Comparison of ENCODE assay signal across 17 mouse cellular contexts in genomic region chr12:94031364-94031763, GRCm38 (mm10).
DNase-seq lines count a peak whose midpoint lies in the region; ATAC-seq lines count a peak whose summit lies in the region.
"Had no signal": no experiment of that assay in that cellular context is flagged by ENCODE, and none has a peak within 500 bp of the region (broad histone marks: within the 10 kb centered on the region; RNA-seq: fewer than 3 reads in every experiment).

No protein-coding gene starts in this region.

- H3K9me3 ChIP-seq in forebrain, embryonic 11.5 days (ENCODE audit: control insufficient read depth, low read length): no peaks in the 10 kb centered on the region
- H3K9me3 ChIP-seq in forebrain, embryonic 10.5 days: no peaks in the 10 kb centered on the region
- H3K9me3 ChIP-seq in forebrain, embryonic 13.5 days (replicated peaks): no peaks in the 10 kb centered on the region
- H3K9me3 ChIP-seq in limb, embryonic 12.5 days: no peaks in the 10 kb centered on the region
- H3K9me3 ChIP-seq in neural tube, embryonic 14.5 days (ENCODE audit: control insufficient read depth, low read length): no peaks in the 10 kb centered on the region
- H3K9me3 ChIP-seq: heart, embryonic 15.5 days; limb, embryonic 13.5 days; lung, embryonic 15.5 days; megakaryocyte, embryonic 14.5 days had no signal

- no peak overlapping the region for H3K4me2 ChIP-seq in forebrain, embryonic 11.5 days (ENCODE audit: low read depth, low read length, severe bottlenecking)
- no peak overlapping the region for H3K4me2 ChIP-seq in forebrain, embryonic 13.5 days
- no peak overlapping the region for H3K4me2 ChIP-seq in limb, embryonic 12.5 days
- no peak overlapping the region for H3K4me2 ChIP-seq in neural tube, embryonic 14.5 days (ENCODE audit: low read depth, low read length)
- H3K4me2 ChIP-seq: heart, embryonic 15.5 days; limb, embryonic 13.5 days; lung, embryonic 15.5 days had no signal

- H3K36me3 ChIP-seq in forebrain, embryonic 11.5 days (ENCODE audit: control insufficient read depth, insufficient read depth, low read length): no peaks in the 10 kb centered on the region
- no peaks in the 10 kb centered on the region for H3K36me3 ChIP-seq in forebrain, embryonic 10.5 days (replicated peaks)
- no peaks in the 10 kb centered on the region for H3K36me3 ChIP-seq in forebrain, embryonic 13.5 days (ENCODE audit: poor library complexity, severe bottlenecking)
- H3K36me3 ChIP-seq in limb, embryonic 12.5 days: no peaks in the 10 kb centered on the region
- no peaks in the 10 kb centered on the region for H3K36me3 ChIP-seq in neural tube, embryonic 14.5 days (ENCODE audit: control insufficient read depth, insufficient read depth, low read length)
- H3K36me3 ChIP-seq: heart, embryonic 15.5 days; limb, embryonic 13.5 days; lung, embryonic 15.5 days had no signal

- H3K4me1 ChIP-seq in forebrain, embryonic 11.5 days (replicated peaks; ENCODE audit: control insufficient read depth, insufficient read depth, low read length): no peaks in the 10 kb centered on the region
- no peaks in the 10 kb centered on the region for H3K4me1 ChIP-seq in forebrain, embryonic 10.5 days
- H3K4me1 ChIP-seq in forebrain, embryonic 13.5 days: peaks cover 5% of the 10 kb centered on the region; the same call in 1 of the 2 replicates
- H3K4me1 ChIP-seq in limb, embryonic 12.5 days (replicated peaks): 0 out of 2 replicates have a peak, but pooled peaks cover 2% of the 10 kb centered on the region
- H3K4me1 ChIP-seq in neural tube, embryonic 14.5 days (ENCODE audit: control insufficient read depth, insufficient read depth, low read length): no peaks in the 10 kb centered on the region
- H3K4me1 ChIP-seq: heart, embryonic 15.5 days; lung, embryonic 15.5 days; megakaryocyte, embryonic 14.5 days had no signal

- H3K9ac ChIP-seq in forebrain, embryonic 11.5 days (ENCODE audit: low read length): no peak overlapping the region
- H3K9ac ChIP-seq in forebrain, embryonic 13.5 days: no peak overlapping the region
- H3K9ac ChIP-seq in limb, embryonic 12.5 days (replicated peaks): no peak overlapping the region
- no peak overlapping the region for H3K9ac ChIP-seq in neural tube, embryonic 14.5 days (replicated peaks; ENCODE audit: low read depth, low read length)
- H3K9ac ChIP-seq: heart, embryonic 15.5 days; limb, embryonic 13.5 days; lung, embryonic 15.5 days had no signal

- no peak overlapping the region for H3K27ac ChIP-seq in forebrain, embryonic 11.5 days (ENCODE audit: low read depth, low read length)
- no peak overlapping the region for H3K27ac ChIP-seq in forebrain, embryonic 10.5 days
- H3K27ac ChIP-seq in forebrain, embryonic 13.5 days: no peak overlapping the region
- H3K27ac ChIP-seq in limb, embryonic 12.5 days: no peak overlapping the region
- H3K27ac ChIP-seq in neural tube, embryonic 14.5 days (ENCODE audit: low read depth, low read length): no peak overlapping the region
- H3K27ac ChIP-seq: heart, embryonic 15.5 days; limb, embryonic 13.5 days; lung, embryonic 15.5 days; stomach, postnatal 0 days had no signal

- DNase-seq in forebrain, embryonic 11.5 days (ENCODE audit: low spot score): no peak
- DNase-seq in forebrain, embryonic 10.5 days (ENCODE audit: extremely low spot score, low spot score): no peak
- DNase-seq in layer of hippocampus, adult 11-12 months (ENCODE audit: low spot score): no peak
- DNase-seq in thymus, postnatal 14 days: no peak
- DNase-seq: cerebellum, adult 2 months; gastrocnemius, postnatal 36 days; kidney, postnatal 4 days had no signal

- WGBS in forebrain, embryonic 11.5 days: 58% methylated on average over 4 of the region's 4 CpGs
- WGBS in forebrain, embryonic 10.5 days: 72% methylated on average over 4 of the region's 4 CpGs
- WGBS in forebrain, embryonic 13.5 days: 55% methylated on average over 4 of the region's 4 CpGs
- 69% methylated on average over 4 of the region's 4 CpGs for WGBS in limb, embryonic 12.5 days
- WGBS in neural tube, embryonic 14.5 days: 52% methylated on average over 4 of the region's 4 CpGs

- peak; percentile 65; the same call in 1 of the 2 replicates for ATAC-seq in forebrain, embryonic 11.5 days (replicated peaks; ENCODE audit: low FRiP score)
- ATAC-seq in forebrain, embryonic 13.5 days: peak; percentile 62; the same call in 1 of the 2 replicates
- peak; percentile 47; the same call in 1 of the 2 replicates for ATAC-seq in limb, embryonic 12.5 days (ENCODE audit: insufficient number of reproducible peaks, insufficient read depth, low FRiP score, low TSS enrichment, low read depth)
- peak; percentile 70; the same call in 1 of the 2 replicates for ATAC-seq in neural tube, embryonic 14.5 days (ENCODE audit: low read depth)
- ATAC-seq in activated CD4-positive, CD25-positive, alpha-beta regulatory T cell, adult 4 months: no peak
- ATAC-seq: intestine, postnatal 0 days had no signal

- no peaks in the 10 kb centered on the region for H3K27me3 ChIP-seq in forebrain, embryonic 11.5 days (ENCODE audit: control insufficient read depth, insufficient read depth, low read length)
- H3K27me3 ChIP-seq in forebrain, embryonic 10.5 days (ENCODE audit: poor library complexity, severe bottlenecking): no peaks in the 10 kb centered on the region
- H3K27me3 ChIP-seq in forebrain, embryonic 13.5 days: no peaks in the 10 kb centered on the region
- no peaks in the 10 kb centered on the region for H3K27me3 ChIP-seq in limb, embryonic 12.5 days
- no peaks in the 10 kb centered on the region for H3K27me3 ChIP-seq in neural tube, embryonic 14.5 days (ENCODE audit: control insufficient read depth, insufficient read depth, low read length)
- H3K27me3 ChIP-seq: heart, embryonic 15.5 days; limb, embryonic 13.5 days; lung, embryonic 15.5 days; megakaryocyte, embryonic 14.5 days had no signal

- H3K4me3 ChIP-seq in forebrain, embryonic 11.5 days (ENCODE audit: low read depth, low read length): no peak overlapping the region
- no peak overlapping the region for H3K4me3 ChIP-seq in forebrain, embryonic 10.5 days
- no peak overlapping the region for H3K4me3 ChIP-seq in forebrain, embryonic 13.5 days
- H3K4me3 ChIP-seq in limb, embryonic 12.5 days (replicated peaks): no peak overlapping the region
- H3K4me3 ChIP-seq in neural tube, embryonic 14.5 days (ENCODE audit: low read depth, low read length): no peak overlapping the region
- H3K4me3 ChIP-seq: heart, embryonic 15.5 days; limb, embryonic 13.5 days; lung, embryonic 15.5 days; megakaryocyte, embryonic 14.5 days had no signal
